Mouse (Mus musculus) CH12.LX (cell line): ENCODE results near the gene Cacfd1. TPM values are rescaled to one million over a fixed set of nuclear protein-coding genes. Genes with fewer than 3 reads are reported as not detected.

Experiments used
- DNase-seq: peaks from one replicate; pipeline ENCODE4 v3.0.0-alpha.2; 2013; ENCODE audit errors: extremely low read depth
- H3K27ac ChIP-seq: 2 replicates; pipeline ENCODE4 v1.5.1; 2012; ENCODE audit warnings: low read depth, mild to moderate bottlenecking, control low read depth, moderate library complexity; ENCODE audit not compliant: insufficient read depth
- H3K27me3 ChIP-seq: replicated peaks from 2 replicates; pipeline ENCODE3; 2012; ENCODE audit warnings: inconsistent platforms
- H3K36me3 ChIP-seq, 2 experiments: replicated peaks in 1 of 2; 2 replicates each; pipeline versions ENCODE3 to v1.6.1; 2012; ENCODE audit warnings: inconsistent platforms in 1 of 2, low read length in 1 of 2, mild to moderate bottlenecking in 1 of 2, mixed read lengths in 1 of 2, moderate library complexity in 1 of 2; ENCODE audit not compliant: control insufficient read depth in 1 of 2, insufficient read depth in 1 of 2
- H3K4me1 ChIP-seq, 2 experiments: 2 replicates each; pipeline ENCODE4 v1.6.1; 2012; ENCODE audit warnings: inconsistent platforms in 1 of 2, moderate library complexity in 1 of 2; ENCODE audit not compliant: insufficient read depth in 2 of 2, control insufficient read depth in 1 of 2
- H3K4me2 ChIP-seq: 2 replicates; pipeline ENCODE4 v1.6.1; 2012; ENCODE audit warnings: low read depth, mild to moderate bottlenecking, control low read depth; ENCODE audit not compliant: poor library complexity, insufficient read depth, severe bottlenecking
- H3K4me3 ChIP-seq, 3 experiments: fragments of 150-350 bp in 1 of 3; sonication (generic) in 1 of 3; replicated peaks in 1 of 3; 2 replicates each; pipeline versions ENCODE3 to v1.5.1; 2011 to 2012; ENCODE audit warnings: low read depth in 2 of 3, low read length in 2 of 3, mild to moderate bottlenecking in 2 of 3, moderate library complexity in 2 of 3, control low read depth in 1 of 3, improper control_type of control experiment in 1 of 3, inconsistent platforms in 1 of 3, mixed read lengths in 1 of 3; ENCODE audit not compliant: poor library complexity in 1 of 3
- H3K79me2 ChIP-seq: replicated peaks from 2 replicates; pipeline ENCODE4 v1.6.1; 2012; ENCODE audit warnings: mild to moderate bottlenecking, moderate library complexity; ENCODE audit not compliant: control insufficient read depth, poor library complexity, insufficient read depth, severe bottlenecking; ENCODE audit errors: extremely low read depth
- H3K9ac ChIP-seq: 2 replicates; pipeline ENCODE4 v1.6.1; 2012; ENCODE audit warnings: low read depth, mild to moderate bottlenecking, control low read depth, moderate library complexity; ENCODE audit not compliant: insufficient read depth
- H3K9me3 ChIP-seq: replicated peaks from 2 replicates; pipeline ENCODE3; 2012; ENCODE audit warnings: low read length, inconsistent platforms, mixed read lengths
- CTCF ChIP-seq, 2 experiments: IDR thresholded peaks in 1 of 2; conservative IDR thresholded peaks in 1 of 2; 2 replicates each; pipeline ENCODE4 v1.5.1; 2011 to 2012; ENCODE audit warnings: low read depth in 2 of 2, low read length in 2 of 2, improper control_type of control experiment in 1 of 2, inconsistent platforms in 1 of 2, mild to moderate bottlenecking in 1 of 2, moderate library complexity in 1 of 2
- ETS1 ChIP-seq: conservative IDR thresholded peaks from 2 replicates; pipeline ENCODE4 v1.6.1; 2012; ENCODE audit warnings: low read depth, mild to moderate bottlenecking, inconsistent platforms, low read length, improper control_type of control experiment, moderate library complexity
- MXI1 ChIP-seq: IDR thresholded peaks from 2 replicates; pipeline ENCODE4 v1.6.1; 2011; ENCODE audit warnings: mild to moderate bottlenecking, low read depth, low read length, improper control_type of control experiment
- MYC ChIP-seq: IDR thresholded peaks from 2 replicates; pipeline ENCODE4 v1.6.1; 2011; ENCODE audit warnings: low read depth, mild to moderate bottlenecking, improper control_type of control experiment, low read length
- POLR2A ChIP-seq: IDR thresholded peaks from 2 replicates; pipeline ENCODE4 v1.6.1; 2011; ENCODE audit warnings: low read depth, mild to moderate bottlenecking, improper control_type of control experiment, low read length
- POLR2AphosphoS2 ChIP-seq: IDR thresholded peaks from 2 replicates; pipeline ENCODE4 v1.6.1; 2011; ENCODE audit warnings: low read depth, low read length, improper control_type of control experiment
- RAD21 ChIP-seq: IDR thresholded peaks from 2 replicates; pipeline ENCODE4 v1.6.1; 2011; ENCODE audit warnings: low read depth, mild to moderate bottlenecking, low read length, improper control_type of control experiment, moderate library complexity
- SMC3 ChIP-seq: IDR thresholded peaks from 2 replicates; pipeline ENCODE4 v1.6.1; 2011; ENCODE audit warnings: low read depth, low read length, improper control_type of control experiment
- UBTF ChIP-seq: IDR thresholded peaks from 2 replicates; pipeline ENCODE4 v1.6.1; 2012; ENCODE audit warnings: low read depth, mild to moderate bottlenecking, inconsistent platforms, low read length, improper control_type of control experiment, moderate library complexity
- ZC3H11A ChIP-seq: IDR thresholded peaks from 2 replicates; pipeline ENCODE4 v1.6.1; 2012; ENCODE audit warnings: low read depth, mild to moderate bottlenecking, inconsistent platforms, low read length, improper control_type of control experiment
- ZNF384 ChIP-seq: IDR thresholded peaks from 2 replicates; pipeline ENCODE4 v1.6.1; 2012; ENCODE audit warnings: low read depth, low read length, improper control_type of control experiment, inconsistent platforms
- dilution Hi-C: fragments of 300-500 bp; cut with MboI; formaldehyde crosslinking; loops from 2 replicates; pipeline ENCODE4 v1.14.3; 2020; ENCODE audit warnings: low sequenced_read_pairs; ENCODE audit not compliant: extremely low pct_unique_long_range_greater_than_20kb, extremely low pct_ligation_motif_present
- in situ Hi-C: fragments of 300-500 bp; cut with MboI; formaldehyde crosslinking; loops from 3 replicates; pipeline ENCODE4 v1.14.3; 2019; ENCODE audit warnings: low sequenced_read_pairs, low pct_ligation_motif_present, low pct_unique_long_range_greater_than_20kb, mixed read lengths
- polyA plus RNA-seq: library from polyadenylated mRNA; unstranded; fragments of >175 nt; gene quantifications from 2 replicates; pipeline ENCODE4 v1.2.1, GENCODE M21; 2012; ENCODE audit warnings: low read depth; ENCODE audit not compliant: insufficient read length
- total RNA-seq, 2 experiments: library from RNA; depleted of rRNA; stranded (reverse); fragments of 300-350 nt in 1 of 2; fragments of >200 nt in 1 of 2; gene quantifications; 2 replicates each; pipeline ENCODE4 v1.2.3; 2012 to 2014

The Cacfd1 gene
- total and polyA plus RNA-seq, 3 experiments, result 6.4 to 20.2 (median 10.3) TPM

- Histone ChIP-seq H3K9ac (no peak overlapping the region), H3K4me1 (peaks cover 12 to 27% of the 10 kb centered on the region in 2 experiments), H3K27ac (no peak overlapping the region), H3K27me3 (peaks cover 19% of the 10 kb centered on the region), H3K36me3 (peaks cover 0 to 7% of the 10 kb centered on the region in 2 experiments), H3K79me2 (peaks cover 8% of the 10 kb centered on the region), H3K4me3 (no peak overlapping the region), H3K9me3 (peaks cover 2% of the 10 kb centered on the region), H3K4me2 (no peak overlapping the region)
- dilution Hi-C loops (no loop called here), in situ Hi-C loops (loop anchor here (5.0 kb wide), 1 partner anchor 35 kb away; the partner anchor contains the start of gene Adamts13)
- TF ChIP-seq UBTF (no peak), ETS1 (no peak)
- no peak for DNase-seq
Observed at GRCm38 (mm10) chr2:27007701-27008100, 2.0 kb upstream of the Cacfd1 start.

DNA sequence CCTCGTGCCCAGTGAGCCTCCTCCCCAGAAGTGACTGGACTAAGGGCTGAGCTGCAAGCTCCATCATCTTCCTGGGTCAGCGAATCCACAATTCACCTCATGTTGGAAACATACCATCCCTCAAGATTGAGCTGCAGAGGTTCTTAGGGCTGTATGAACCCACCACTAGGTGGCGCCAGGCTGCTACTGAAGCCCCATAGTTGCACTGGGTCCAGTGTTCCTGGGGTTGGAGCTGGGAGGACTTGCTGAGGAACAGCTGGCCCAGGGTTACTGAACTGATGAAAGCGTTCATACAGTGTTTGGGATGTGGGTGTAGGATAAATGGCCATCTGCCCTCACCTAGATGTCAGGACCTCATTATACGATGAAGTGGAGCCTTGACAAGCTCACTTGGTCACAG lies 8.1 kb downstream of the Cacfd1 start:
- DNase-seq, result peak; percentile 73

GRCm38 (mm10) chr2:27019530-27019929 lies 9.8 kb downstream of the Cacfd1 start:
- no peaks in the 10 kb centered on the region for H3K27me3 ChIP-seq
- H3K4me2 ChIP-seq, result no peak overlapping the region
- H3K27ac ChIP-seq, result no peak overlapping the region
- peaks cover 64 to 98% of the 10 kb centered on the region in 2 experiments for H3K36me3 ChIP-seq
- no peak for DNase-seq
- H3K9me3 ChIP-seq, result no peaks in the 10 kb centered on the region
- H3K79me2 ChIP-seq, result no peaks in the 10 kb centered on the region
- H3K9ac ChIP-seq, result no peak overlapping the region
- no peak overlapping the region for H3K4me3 ChIP-seq
- dilution Hi-C loops (no loop called here), in situ Hi-C loops (no loop called here)
- TF ChIP-seq ZNF384 (no peak), POLR2AphosphoS2 (peak; percentile 73)
- peaks cover 8 to 12% of the 10 kb centered on the region in 2 experiments; a peak in 3 of 4 replicates for H3K4me1 ChIP-seq

More for the DNA sequence above, 8.1 kb downstream of the Cacfd1 start:
- no peak overlapping the region for H3K4me2 ChIP-seq
- H3K27me3 ChIP-seq, result no peaks in the 10 kb centered on the region
- TF ChIP-seq ZNF384, result no peak
- TF ChIP-seq RAD21, result peak; percentile 87
- peak; percentile 42 for TF ChIP-seq ZC3H11A
- 0 out of 2 replicates have a peak, but pooled peaks have one; percentile 31 for TF ChIP-seq POLR2A
- TF ChIP-seq CTCF (conservative IDR thresholded peaks at IDR 0.05 in 1 of 2, IDR thresholded peaks at IDR 0.05 in 1 of 2; ENCODE audit: low read depth in 2 of 2, low read length in 2 of 2), result peak; percentile 95 to 96
- no peak for TF ChIP-seq POLR2AphosphoS2
- TF ChIP-seq MXI1, result no peak
- peak; percentile 96 for TF ChIP-seq SMC3
- no peak for TF ChIP-seq MYC
- no peaks in the 10 kb centered on the region for H3K79me2 ChIP-seq
- in situ Hi-C loops (no loop called here), dilution Hi-C loops (no loop called here)
- no peaks in the 10 kb centered on the region for H3K9me3 ChIP-seq
- H3K9ac ChIP-seq, result no peak overlapping the region
- H3K27ac ChIP-seq, result no peak overlapping the region
- peaks cover 58 to 94% of the 10 kb centered on the region in 2 experiments for H3K36me3 ChIP-seq
- H3K4me1 ChIP-seq, result no peaks in the 10 kb centered on the region
- no peak overlapping the region for H3K4me3 ChIP-seq
